ENCODE assay signal across 1 mouse cellular context in the genomic region with DNA sequence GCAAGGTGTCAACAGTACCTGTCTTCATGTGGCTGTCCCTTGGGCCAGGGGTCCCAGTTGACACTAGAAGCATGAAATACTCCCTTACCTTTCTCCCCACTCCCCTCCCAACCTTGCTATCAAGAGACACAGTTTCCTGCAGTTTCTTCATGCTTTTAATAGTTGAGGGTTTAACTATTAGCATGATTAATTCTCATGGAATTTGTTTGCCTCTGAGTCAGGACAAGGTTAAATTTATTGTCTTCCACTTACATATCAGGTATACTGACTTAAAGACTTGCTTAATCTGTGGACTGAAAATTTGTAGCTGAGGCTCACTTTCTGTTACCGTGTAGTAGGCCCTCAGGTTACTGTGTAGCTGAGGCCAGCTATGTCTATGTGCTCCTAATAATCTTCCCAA.
TF ChIP-seq lines count a peak whose summit lies in the region.

No protein-coding gene starts in this region.

TF ChIP-seq in MEL, 35 proteins besides CTCF, POLR2A, EP300 and RAD21:
- TF ChIP-seq USF1 (IDR thresholded peaks at IDR 0.05; ENCODE audit: low read depth, low read length) (0 out of 2 replicates have a peak, but pooled peaks have one; percentile 4), GABPA (IDR thresholded peaks at IDR 0.05; ENCODE audit: low read depth, low read length) (no peak), NELFE (IDR thresholded peaks at IDR 0.05; ENCODE audit: low read depth, low read length) (0 out of 2 replicates have a peak, but pooled peaks have one; percentile 34)
